Mouse (Mus musculus) liver, embryonic 15.5 days (tissue): ENCODE data around the gene Clec11a. TPM values are rescaled to one million over a fixed set of nuclear protein-coding genes. Genes with fewer than 3 reads are reported as not detected.
"Not testable (repeated sequence)": the region's sequence is repeated elsewhere in the genome, so short reads cannot be mapped to it uniquely, and the experiment has no call there.

Experiments used
- ATAC-seq: fragments of 200-750 bp; cut with Nextera tagmentation; 2 replicates; pipeline ENCODE4 v1.8.0; 2017; ENCODE audit warnings: moderate number of reproducible peaks, mild to moderate bottlenecking, moderate library complexity; ENCODE audit not compliant: insufficient read depth
- H3K27ac ChIP-seq: fragments of 300-500 bp; sonication (generic); replicated peaks from 2 replicates; pipeline ENCODE4 v1.5.1; 2015; ENCODE audit warnings: mild to moderate bottlenecking, inconsistent platforms
- H3K27me3 ChIP-seq: fragments of 300-500 bp; sonication (generic); 2 replicates; pipeline ENCODE4 v1.6.1; 2015; ENCODE audit warnings: mild to moderate bottlenecking, inconsistent platforms
- H3K36me3 ChIP-seq: fragments of 300-500 bp; sonication (generic); replicated peaks from 2 replicates; pipeline ENCODE4 v1.6.1; 2015; ENCODE audit warnings: moderate library complexity, mild to moderate bottlenecking, inconsistent platforms
- H3K4me1 ChIP-seq: fragments of 300-500 bp; sonication (generic); replicated peaks from 2 replicates; pipeline ENCODE4 v1.6.1; 2015; ENCODE audit warnings: inconsistent platforms
- H3K4me2 ChIP-seq: fragments of 300-500 bp; sonication (generic); 2 replicates; pipeline ENCODE4 v1.6.1; 2015; ENCODE audit warnings: moderate library complexity, mild to moderate bottlenecking, inconsistent platforms
- H3K4me3 ChIP-seq: fragments of 300-500 bp; sonication (generic); replicated peaks from 2 replicates; pipeline ENCODE4 v1.5.1; 2015; ENCODE audit warnings: mild to moderate bottlenecking, inconsistent platforms
- H3K9ac ChIP-seq: fragments of 300-500 bp; sonication (generic); 2 replicates; pipeline ENCODE4 v1.6.1; 2015; ENCODE audit warnings: moderate library complexity, mild to moderate bottlenecking, inconsistent platforms
- H3K9me3 ChIP-seq: fragments of 300-500 bp; sonication (generic); replicated peaks from 2 replicates; pipeline ENCODE4 v1.6.1; 2016; ENCODE audit warnings: inconsistent platforms
- WGBS: fragments of 180-500 bp; shearing (Covaris S2); methylation state at CpG from one replicate; pipeline ENCODE4 v1.1.7; 2015; ENCODE audit warnings: mixed read lengths; ENCODE audit not compliant: insufficient replicate concordance; 5-methylcytosine and 5-hydroxymethylcytosine counted together
- polyA plus RNA-seq: library from polyadenylated mRNA; unstranded; fragments of >200 nt; fragmentation: Nextera tagmentation; extraction: Ambion mirVana; gene quantifications from 2 replicates; pipeline ENCODE4 v1.2.1, GENCODE M21; 2015

Clec11a gene
- polyA plus RNA-seq, 1 experiment from 2014 or later, result 0.63 TPM

DNA sequence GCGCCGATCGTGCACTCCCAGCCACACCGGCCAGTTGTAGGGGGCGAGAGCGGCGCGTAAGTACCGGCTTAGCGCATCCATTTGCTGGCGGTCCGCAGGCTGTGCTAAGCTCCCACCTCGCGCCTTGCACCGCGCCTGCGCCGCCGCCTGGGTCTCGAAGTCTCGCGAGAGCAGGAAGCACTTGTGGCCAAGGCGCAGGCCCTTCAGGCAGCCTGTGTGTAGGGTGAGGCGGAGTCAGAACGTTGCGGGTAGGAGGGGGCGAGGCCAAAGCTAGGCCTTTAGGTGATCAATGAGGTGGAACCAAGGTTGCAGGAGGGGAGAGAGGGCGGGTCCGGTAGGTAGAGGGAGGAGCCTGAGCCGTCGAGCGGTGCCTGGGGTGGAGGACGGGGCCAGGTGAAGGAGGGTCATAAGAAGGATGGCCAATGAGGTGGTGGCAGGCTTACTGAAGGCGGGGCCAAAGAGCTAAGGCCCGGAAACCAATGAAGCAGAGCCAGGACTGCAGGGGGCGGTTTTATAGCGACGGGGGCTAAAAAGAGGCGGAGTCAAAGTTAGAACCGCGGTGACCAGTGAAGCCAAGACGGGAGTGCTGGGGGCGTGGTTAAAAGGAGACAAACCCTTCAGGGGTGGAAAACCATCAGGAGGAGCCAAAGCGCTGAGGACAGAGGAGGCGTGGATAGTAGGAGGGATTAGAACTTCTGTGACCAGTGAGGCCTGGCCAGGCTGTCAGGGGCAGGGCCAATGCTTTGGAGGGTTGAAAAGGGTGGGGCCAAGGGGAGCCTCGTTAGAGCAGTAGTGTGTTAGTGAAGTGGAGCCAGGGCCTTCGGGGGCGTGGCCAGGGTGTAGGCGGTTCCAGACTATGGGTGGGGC, 1.7 kb downstream of the Clec11a start:
- H3K36me3 ChIP-seq, result no peaks in the 10 kb centered on the region
- peak overlapping the region; percentile 76 for H3K27ac ChIP-seq
- peak overlapping the region; percentile 89 for H3K4me2 ChIP-seq
- peak overlapping the region; percentile 64 for H3K4me3 ChIP-seq
- peak overlapping the region; percentile 69 for H3K9ac ChIP-seq
- peak; percentile 89 for ATAC-seq
- no peaks in the 10 kb centered on the region for H3K9me3 ChIP-seq
- peaks cover 52% of the 10 kb centered on the region for H3K27me3 ChIP-seq
- H3K4me1 ChIP-seq, result peaks cover 25% of the 10 kb centered on the region
- WGBS, result 1% methylated on average over 49 of the region's 49 CpGs

DNA sequence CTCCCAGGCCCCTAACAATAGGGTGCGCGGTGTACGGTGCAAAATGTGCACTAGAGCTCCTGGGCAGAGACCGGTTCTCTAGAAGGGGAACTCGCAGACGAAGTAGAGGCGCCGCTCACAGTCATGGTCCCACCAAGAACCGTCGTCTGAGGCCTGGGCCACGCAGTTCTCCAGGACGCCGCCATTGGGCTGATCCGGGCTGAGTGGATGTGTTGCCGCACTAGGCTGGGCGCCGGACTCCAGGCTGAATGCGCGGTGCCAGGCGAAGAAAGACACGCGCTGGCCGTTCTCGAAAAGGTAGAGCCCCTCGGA, 2.3 kb downstream of the Clec11a start:
- Histone ChIP-seq H3K4me1 (peaks cover 25% of the 10 kb centered on the region), H3K27me3 (peaks cover 46% of the 10 kb centered on the region), H3K4me2 (peak overlapping the region; percentile 89), H3K36me3 (no peaks in the 10 kb centered on the region), H3K4me3 (peak overlapping the region; percentile 64), H3K9ac (peak overlapping the region; percentile 69), H3K9me3 (no peaks in the 10 kb centered on the region), H3K27ac (peak overlapping the region; percentile 76)
- under 1% methylated on average over 25 of the region's 25 CpGs for WGBS
- ATAC-seq, result peak; percentile 6

DNA sequence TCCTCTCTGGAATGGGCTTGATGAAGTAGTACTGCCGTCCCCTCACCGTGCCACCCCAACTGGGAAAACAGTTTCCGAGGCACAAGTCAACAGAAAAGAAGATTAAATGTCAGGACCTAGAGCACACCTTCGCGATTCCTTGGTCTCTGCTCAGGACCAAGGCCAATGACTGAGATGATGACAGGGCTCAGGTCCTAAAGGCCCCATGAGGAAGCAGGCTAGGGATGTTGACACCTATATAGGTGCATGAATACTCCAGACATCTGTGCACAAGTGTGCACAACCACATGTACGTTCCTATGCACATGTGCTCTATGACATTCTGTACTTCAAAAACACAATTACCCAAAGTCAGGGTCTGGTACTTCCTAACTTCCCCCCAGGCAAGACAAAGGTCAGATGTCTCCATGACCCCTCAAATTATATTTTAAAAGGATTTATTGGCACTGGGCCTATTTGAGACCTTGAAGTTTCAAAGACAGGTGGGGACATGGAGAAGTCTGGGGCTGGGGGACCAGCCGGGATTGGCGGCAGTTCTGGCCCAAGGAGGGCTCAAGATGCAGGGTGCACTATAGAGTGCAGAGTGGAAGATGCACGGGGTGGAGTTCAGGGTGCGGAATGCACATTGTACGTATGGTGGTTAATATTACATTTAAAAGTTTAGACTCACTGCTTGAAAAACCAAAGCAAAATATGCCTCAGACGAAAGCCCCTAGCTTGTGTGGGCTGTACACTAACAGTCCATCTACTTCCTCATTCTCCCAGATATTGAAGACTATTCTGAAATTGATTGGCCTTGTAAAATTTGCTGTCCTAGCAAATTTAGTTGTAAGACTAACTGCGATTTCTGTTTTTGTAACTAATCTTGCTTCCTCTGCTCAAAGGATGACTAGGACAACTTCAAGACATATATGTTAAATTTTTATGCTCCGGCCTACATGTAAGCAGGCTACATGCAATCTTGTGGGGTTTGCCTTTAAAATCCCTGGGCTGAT, 3.1 kb downstream of the Clec11a start:
- Histone ChIP-seq H3K27me3 (peaks cover 39% of the 10 kb centered on the region), H3K36me3 (no peaks in the 10 kb centered on the region), H3K9ac (peak overlapping the region; percentile 69; the same call in 1 of the 2 replicates), H3K4me3 (peak overlapping the region; percentile 64), H3K9me3 (no peaks in the 10 kb centered on the region), H3K27ac (no peak overlapping the region), H3K4me1 (peaks cover 25% of the 10 kb centered on the region), H3K4me2 (peak overlapping the region; percentile 89)
- no peak for ATAC-seq
- WGBS, result 74% methylated on average over 14 of the region's 14 CpGs

DNA sequence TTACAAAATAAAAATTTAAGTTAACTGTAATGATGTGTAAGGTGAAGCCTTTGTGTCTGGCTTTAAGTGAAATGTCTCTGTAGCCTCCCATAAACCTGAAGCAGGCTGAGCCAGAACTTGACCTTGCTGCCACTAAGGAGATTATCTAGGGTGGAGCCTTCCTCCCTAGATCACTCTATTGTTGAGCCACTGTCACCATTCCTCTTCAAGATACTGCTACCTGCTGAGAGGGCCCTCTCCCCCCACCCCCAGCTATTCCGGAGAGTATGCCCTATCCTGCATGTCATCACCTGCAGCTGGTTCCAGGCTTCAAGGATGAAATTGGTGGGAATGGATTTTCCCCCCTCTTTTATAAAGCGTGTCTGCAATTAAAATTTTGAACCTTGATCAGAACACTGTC, 9.2 kb downstream of the Clec11a start:
- not testable (repeated sequence) for H3K36me3 ChIP-seq, ATAC-seq, H3K4me2 ChIP-seq, H3K4me1 ChIP-seq, H3K9ac ChIP-seq, H3K4me3 ChIP-seq, H3K27me3 ChIP-seq, H3K9me3 ChIP-seq, H3K27ac ChIP-seq
- 49% methylated on average over 2 of the region's 2 CpGs for WGBS

DNA sequence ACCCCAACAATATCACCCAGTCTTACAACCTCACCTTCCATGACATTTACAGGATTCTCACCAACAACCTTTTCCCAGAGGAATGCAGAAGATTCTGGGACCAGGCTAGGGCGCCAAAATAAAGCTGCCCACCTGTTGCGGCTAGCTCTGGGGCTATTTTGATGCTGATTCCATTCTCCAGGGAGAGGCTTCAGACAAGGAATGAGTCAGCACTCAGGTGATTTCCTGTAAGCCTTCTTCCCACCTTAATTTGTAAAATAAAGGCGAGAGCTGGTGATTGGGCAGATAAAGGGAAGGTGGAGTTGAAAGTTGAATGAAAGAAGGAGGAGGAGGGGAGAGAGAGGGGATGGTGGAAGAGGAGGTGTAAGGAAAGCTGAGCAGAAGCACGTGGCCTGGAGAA, 15.3 kb downstream of the Clec11a start:
- Histone ChIP-seq H3K4me1 (no peaks in the 10 kb centered on the region), H3K36me3 (no peaks in the 10 kb centered on the region), H3K27me3 (peaks cover 9% of the 10 kb centered on the region; the same call in 1 of the 2 replicates), H3K9ac (no peak overlapping the region), H3K4me3 (no peak overlapping the region), H3K27ac (no peak overlapping the region), H3K4me2 (no peak overlapping the region), H3K9me3 (no peaks in the 10 kb centered on the region)
- ATAC-seq, result no peak
- 36% methylated on average over 4 of the region's 4 CpGs for WGBS

- no peak for ATAC-seq
- no peak overlapping the region for H3K9ac ChIP-seq
- H3K4me3 ChIP-seq, result no peak overlapping the region
- H3K27me3 ChIP-seq, result peaks cover 9% of the 10 kb centered on the region; the same call in 1 of the 2 replicates
- H3K36me3 ChIP-seq, result no peaks in the 10 kb centered on the region
- H3K4me1 ChIP-seq, result no peaks in the 10 kb centered on the region
- H3K27ac ChIP-seq, result no peak overlapping the region
- H3K9me3 ChIP-seq, result no peaks in the 10 kb centered on the region
- WGBS, result 48% methylated on average over 4 of the region's 4 CpGs
- no peak overlapping the region for H3K4me2 ChIP-seq
Measured at GRCm38 (mm10) chr7:44290986-44291385, 15.7 kb downstream of the Clec11a start.

DNA sequence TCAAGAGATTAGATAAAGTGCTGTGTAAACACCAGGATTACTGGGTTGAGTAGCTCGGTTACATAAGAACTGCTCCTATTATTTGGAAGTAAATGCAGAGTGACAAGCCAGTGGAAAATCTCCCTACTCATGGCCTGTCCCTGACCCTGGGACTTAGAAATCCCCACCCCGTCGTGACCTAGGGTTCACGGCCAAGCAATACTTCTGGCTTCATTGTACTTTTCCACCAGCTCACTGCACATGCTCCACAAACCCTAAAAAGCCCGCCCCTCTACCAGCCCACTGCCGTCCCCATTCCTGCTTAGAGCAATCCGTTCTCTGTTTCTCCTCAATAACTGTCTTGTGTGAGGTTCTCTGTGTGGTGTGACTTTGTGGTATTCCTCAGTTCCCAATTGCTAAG, 18.9 kb downstream of the Clec11a start:
- 48% methylated on average over 7 of the region's 7 CpGs for WGBS
- H3K27me3 ChIP-seq, result peaks cover 5% of the 10 kb centered on the region; the same call in 1 of the 2 replicates
- H3K4me2 ChIP-seq, result no peak overlapping the region
- no peaks in the 10 kb centered on the region for H3K9me3 ChIP-seq
- H3K27ac ChIP-seq, result no peak overlapping the region
- no peaks in the 10 kb centered on the region for H3K4me1 ChIP-seq
- no peak for ATAC-seq
- no peaks in the 10 kb centered on the region for H3K36me3 ChIP-seq
- H3K9ac ChIP-seq, result no peak overlapping the region
- H3K4me3 ChIP-seq, result no peak overlapping the region

- H3K4me3 ChIP-seq, result no peak overlapping the region
- no peak overlapping the region for H3K4me2 ChIP-seq
- H3K9ac ChIP-seq, result no peak overlapping the region
- no peaks in the 10 kb centered on the region; the same call in 1 of the 2 replicates for H3K27me3 ChIP-seq
- no peaks in the 10 kb centered on the region for H3K4me1 ChIP-seq
- H3K27ac ChIP-seq, result no peak overlapping the region
- H3K9me3 ChIP-seq, result no peaks in the 10 kb centered on the region
- 65% methylated on average over 7 of the region's 7 CpGs for WGBS
- H3K36me3 ChIP-seq, result no peaks in the 10 kb centered on the region
- no peak for ATAC-seq
Measured at GRCm38 (mm10) chr7:44281586-44281985, 25.1 kb downstream of the Clec11a start.

- Histone ChIP-seq H3K9ac (no peak overlapping the region), H3K27ac (no peak overlapping the region), H3K4me2 (no peak overlapping the region), H3K36me3 (no peaks in the 10 kb centered on the region), H3K4me1 (no peaks in the 10 kb centered on the region), H3K4me3 (no peak overlapping the region), H3K27me3 (no peaks in the 10 kb centered on the region; the same call in 1 of the 2 replicates), H3K9me3 (no peaks in the 10 kb centered on the region)
- ATAC-seq, result no peak
- WGBS, result 10% methylated on average over 1 of the region's 1 CpGs
Measured at GRCm38 (mm10) chr7:44280959-44281358, 25.7 kb downstream of the Clec11a start.

GRCm38 (mm10) chr7:44277250-44277622, 29.5 kb downstream of the Clec11a start:
- WGBS, result 46% methylated on average over 2 of the region's 2 CpGs
- no peak overlapping the region for H3K4me2 ChIP-seq
- no peak overlapping the region for H3K27ac ChIP-seq
- H3K36me3 ChIP-seq, result no peaks in the 10 kb centered on the region
- no peak overlapping the region for H3K4me3 ChIP-seq
- no peak for ATAC-seq
- H3K9me3 ChIP-seq, result no peaks in the 10 kb centered on the region
- no peak overlapping the region for H3K9ac ChIP-seq
- H3K27me3 ChIP-seq, result peaks cover 13% of the 10 kb centered on the region
- no peaks in the 10 kb centered on the region for H3K4me1 ChIP-seq
